Mouse (Mus musculus): Measurements from ENCODE around the gene Tmigd1.

DNA sequence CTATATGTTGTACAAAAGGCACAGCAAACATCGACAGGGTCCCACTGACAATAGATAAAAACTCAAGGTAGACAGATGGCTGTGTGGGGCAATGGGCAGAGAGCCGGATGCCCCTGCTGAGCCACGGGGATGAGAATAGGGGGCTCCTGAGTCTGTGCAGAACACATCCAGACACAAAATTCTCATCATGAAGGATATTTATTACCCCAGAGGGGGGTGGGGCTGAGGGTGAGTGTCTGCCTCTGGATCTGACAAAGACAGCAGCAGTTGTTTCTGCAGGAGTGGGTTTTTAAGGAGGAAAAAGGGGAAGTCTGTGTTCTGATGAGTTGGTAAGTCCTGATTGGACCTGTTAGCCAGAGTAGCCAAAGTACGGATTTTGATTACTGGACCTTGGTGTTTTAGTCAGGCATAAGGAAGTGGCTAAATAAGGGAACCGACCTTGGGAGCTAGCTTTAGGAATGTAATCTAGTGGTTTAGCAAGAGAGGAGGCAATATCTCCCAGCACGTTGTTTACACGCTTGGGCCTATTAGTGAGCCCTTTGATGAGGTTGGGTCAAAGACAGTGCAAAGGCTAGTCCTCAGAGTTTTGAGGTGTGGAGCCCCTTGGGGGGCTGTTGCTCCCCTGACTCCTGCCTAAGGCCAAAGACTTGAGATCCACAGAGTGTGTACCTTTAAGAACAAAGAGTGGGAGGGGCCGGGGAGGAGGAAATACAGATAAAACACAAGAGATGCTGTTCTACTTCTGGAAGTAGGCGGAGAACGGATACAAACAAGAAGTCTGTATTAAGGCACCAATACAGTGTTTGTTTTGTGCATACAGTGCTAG, 12.4 kb upstream of the Tmigd1 start:
- TF ChIP-seq CTCF (IDR thresholded peaks at IDR 0.05), result no peak
- peak; percentile 56; the same call in 1 of the 2 replicates for TF ChIP-seq POLR2A (IDR thresholded peaks at IDR 0.05; ENCODE audit: insufficient read depth, low read depth, low read length)
